Mouse (Mus musculus) embryonic facial prominence, embryonic 11.5 days (tissue): ENCODE measurements around the gene Espn. TPM values are rescaled to one million over a fixed set of nuclear protein-coding genes. Genes with fewer than 3 reads are reported as not detected.

Source experiments
- ATAC-seq: fragments of 200-750 bp; cut with Nextera tagmentation; replicated peaks from 2 replicates; pipeline ENCODE4 v1.8.0; 2017; ENCODE audit warnings: low read depth; ENCODE audit not compliant: insufficient number of reproducible peaks, low FRiP score, low TSS enrichment
- DNase-seq: peaks from one replicate; pipeline ENCODE4 v3.0.0-alpha.2; 2015; ENCODE audit warnings: low spot score
- H3K27ac ChIP-seq: fragments of 300-500 bp; sonication (generic); replicated peaks from 2 replicates; pipeline ENCODE4 v1.5.1; 2014; ENCODE audit warnings: mild to moderate bottlenecking, low read depth, low read length, control low read depth
- H3K27me3 ChIP-seq: fragments of 300-500 bp; sonication (generic); 2 replicates; pipeline ENCODE4 v1.6.1; 2014; ENCODE audit warnings: mild to moderate bottlenecking, low read length, moderate library complexity, mixed read lengths; ENCODE audit not compliant: control insufficient read depth, insufficient read depth
- H3K36me3 ChIP-seq: fragments of 300-500 bp; sonication (generic); replicated peaks from 2 replicates; pipeline ENCODE4 v1.6.1; 2014; ENCODE audit warnings: low read depth, mild to moderate bottlenecking, low read length, moderate library complexity, mixed read lengths; ENCODE audit not compliant: control insufficient read depth, insufficient read depth
- H3K4me1 ChIP-seq: fragments of 300-500 bp; sonication (generic); 2 replicates; pipeline ENCODE4 v1.6.1; 2014; ENCODE audit warnings: low read length, mixed read lengths; ENCODE audit not compliant: control insufficient read depth, insufficient read depth
- H3K4me2 ChIP-seq: fragments of 300-500 bp; sonication (generic); 2 replicates; pipeline ENCODE4 v1.6.1; 2014; ENCODE audit warnings: low read depth, mild to moderate bottlenecking, control low read depth, low read length, moderate library complexity
- H3K4me3 ChIP-seq: fragments of 300-500 bp; sonication (generic); 2 replicates; pipeline ENCODE4 v1.5.1; 2014; ENCODE audit warnings: low read depth, low read length, control low read depth
- H3K9ac ChIP-seq: fragments of 300-500 bp; sonication (generic); replicated peaks from 2 replicates; pipeline ENCODE4 v1.6.1; 2014; ENCODE audit warnings: mild to moderate bottlenecking, control low read depth, low read length
- H3K9me3 ChIP-seq: fragments of 300-500 bp; sonication (generic); replicated peaks from 2 replicates; pipeline ENCODE4 v1.6.1; 2016; ENCODE audit warnings: mild to moderate bottlenecking, low read length, inconsistent platforms, mixed read lengths; ENCODE audit not compliant: control insufficient read depth
- WGBS: fragments of 180-500 bp; shearing (Covaris S2); extraction: QIAGEN DNeasy Blood & Tissue Kit; methylation state at CpG from one replicate; pipeline ENCODE4 v1.1.7; 2014; 5-methylcytosine and 5-hydroxymethylcytosine counted together
- polyA plus RNA-seq: library from polyadenylated mRNA; unstranded; fragments of >200 nt; fragmentation: Nextera tagmentation; extraction: Ambion mirVana; gene quantifications from 2 replicates; pipeline ENCODE4 v1.2.1, GENCODE M21; 2014

The Espn gene
- polyA plus RNA-seq, 1 experiment from 2014 or later, result 6.2 TPM

- DNase-seq (no peak), ATAC-seq (no peak)
- no peak overlapping the region for H3K9ac ChIP-seq
- H3K36me3 ChIP-seq, result no peaks in the 10 kb centered on the region
- H3K4me2 ChIP-seq, result no peak overlapping the region
- no peak overlapping the region for H3K27ac ChIP-seq
- no peaks in the 10 kb centered on the region for H3K4me1 ChIP-seq
- WGBS, result 58% methylated on average over 4 of the region's 4 CpGs
- H3K4me3 ChIP-seq, result no peak overlapping the region
- no peaks in the 10 kb centered on the region for H3K9me3 ChIP-seq
- peaks cover 64% of the 10 kb centered on the region for H3K27me3 ChIP-seq
Observed at GRCm38 (mm10) chr4:152155019-152155418, 2.8 kb upstream of the Espn start.

- ATAC-seq (no peak), DNase-seq (peak; percentile 89)
- WGBS, result 2% methylated on average over 23 of the region's 23 CpGs
- H3K4me2 ChIP-seq, result peak overlapping the region; percentile 33; the same call in 1 of the 2 replicates
- H3K36me3 ChIP-seq, result no peaks in the 10 kb centered on the region
- no peaks in the 10 kb centered on the region for H3K9me3 ChIP-seq
- no peak overlapping the region for H3K4me3 ChIP-seq
- H3K9ac ChIP-seq, result peak overlapping the region; percentile 32; the same call in 1 of the 2 replicates
- peaks cover 53% of the 10 kb centered on the region for H3K27me3 ChIP-seq
- H3K27ac ChIP-seq, result no peak overlapping the region
- no peaks in the 10 kb centered on the region for H3K4me1 ChIP-seq
Observed at GRCm38 (mm10) chr4:152153771-152154177, 1.6 kb upstream of the Espn start.

- Histone ChIP-seq H3K27me3 (peaks cover 38% of the 10 kb centered on the region), H3K36me3 (no peaks in the 10 kb centered on the region), H3K9me3 (no peaks in the 10 kb centered on the region), H3K4me2 (peak overlapping the region; percentile 72), H3K27ac (no peak overlapping the region), H3K4me1 (no peaks in the 10 kb centered on the region), H3K9ac (no peak overlapping the region), H3K4me3 (peak overlapping the region; percentile 38)
- DNase-seq (no peak), ATAC-seq (no peak)
- 16% methylated on average over 7 of the region's 7 CpGs for WGBS
Observed at GRCm38 (mm10) chr4:152151451-152151965, 663 bp downstream of the Espn start.

DNA sequence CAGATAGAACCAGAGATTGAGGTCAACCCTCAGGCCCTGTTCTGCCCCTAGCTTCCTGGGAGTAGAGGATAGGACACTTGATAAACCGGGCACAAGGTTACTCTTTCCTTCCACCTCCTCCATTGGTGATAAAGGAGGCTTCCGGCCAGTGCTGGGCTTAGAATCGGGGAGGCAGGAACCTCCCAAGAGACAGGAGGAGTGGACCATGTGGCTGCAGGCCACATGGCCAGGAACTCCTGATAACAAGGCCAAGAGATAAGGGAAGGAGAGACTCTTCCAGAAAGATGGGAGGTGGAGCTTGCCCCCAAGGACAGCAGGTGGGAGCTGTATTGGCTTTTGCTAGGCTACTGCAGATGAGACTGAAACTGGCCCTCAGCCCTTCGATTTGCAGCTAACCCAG, 1.6 kb downstream of the Espn start:
- no peak overlapping the region for H3K4me3 ChIP-seq
- no peak overlapping the region for H3K9ac ChIP-seq
- no peak for DNase-seq
- no peak overlapping the region for H3K27ac ChIP-seq
- H3K36me3 ChIP-seq, result no peaks in the 10 kb centered on the region
- H3K4me2 ChIP-seq, result no peak overlapping the region
- 75% methylated on average over 4 of the region's 4 CpGs for WGBS
- peaks cover 38% of the 10 kb centered on the region for H3K27me3 ChIP-seq
- no peaks in the 10 kb centered on the region for H3K4me1 ChIP-seq
- ATAC-seq, result no peak
- no peaks in the 10 kb centered on the region for H3K9me3 ChIP-seq

DNA sequence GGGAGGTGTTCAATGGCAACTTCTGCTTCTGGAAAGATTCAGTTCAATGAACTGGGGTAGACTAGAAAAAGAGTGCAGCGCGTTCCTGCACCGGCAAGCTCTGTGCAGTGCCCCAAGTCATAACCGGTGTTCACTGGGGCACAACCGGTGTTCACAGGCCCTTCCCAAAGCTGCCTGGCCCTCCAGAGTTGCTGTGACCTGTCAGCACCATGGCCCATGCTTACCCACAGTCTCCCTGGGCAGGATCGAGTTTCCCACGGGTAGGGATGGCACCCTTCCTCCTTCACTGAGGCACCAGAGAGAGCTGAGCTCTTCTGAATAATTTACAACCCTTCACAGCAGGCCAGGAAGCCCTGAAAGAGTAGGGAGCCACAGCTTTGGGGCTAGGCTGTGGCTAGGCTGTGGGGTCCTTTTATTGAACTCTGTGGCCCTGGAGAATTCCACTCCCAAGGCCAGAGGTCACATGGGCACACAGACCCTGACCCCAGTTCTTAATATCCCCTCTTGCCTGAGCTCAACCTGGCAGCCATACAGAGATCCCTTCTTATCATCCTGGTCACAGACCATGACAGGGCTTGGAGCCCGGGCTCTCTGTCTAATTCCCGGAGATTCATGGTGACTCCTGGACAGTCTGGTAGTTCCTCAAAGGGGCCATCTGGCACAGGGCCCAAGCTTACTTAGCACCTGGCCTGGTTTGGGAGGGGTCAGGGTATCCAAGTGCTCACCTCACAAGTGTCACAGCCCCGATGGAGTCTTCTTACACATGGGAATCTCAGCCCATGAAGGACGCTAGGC, 5.9 kb downstream of the Espn start:
- Histone ChIP-seq H3K9me3 (no peaks in the 10 kb centered on the region), H3K4me1 (no peaks in the 10 kb centered on the region), H3K27me3 (peaks cover 13% of the 10 kb centered on the region), H3K4me2 (no peak overlapping the region), H3K27ac (no peak overlapping the region), H3K4me3 (no peak overlapping the region), H3K9ac (no peak overlapping the region), H3K36me3 (no peaks in the 10 kb centered on the region)
- 71% methylated on average over 11 of the region's 11 CpGs for WGBS
- ATAC-seq, result no peak
- no peak for DNase-seq

DNA sequence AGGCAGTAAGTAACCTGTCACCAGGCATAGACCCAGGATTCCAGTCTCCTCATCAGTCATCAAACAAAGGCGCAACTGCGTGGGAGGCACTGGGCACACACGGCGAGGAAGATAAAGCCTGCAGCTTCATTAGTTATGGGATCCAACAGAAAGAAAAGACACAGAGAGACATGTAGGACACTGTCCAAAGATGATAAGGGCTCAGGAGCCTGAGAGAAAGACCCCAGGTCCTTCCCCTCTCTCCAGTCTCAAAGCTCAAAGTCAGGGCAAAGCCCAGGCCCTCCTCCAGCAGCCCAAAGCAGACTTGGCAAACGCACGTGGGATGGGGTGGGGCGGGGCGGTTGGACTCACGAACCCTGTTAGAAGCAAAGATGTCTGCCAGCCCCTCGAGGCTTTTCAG, 6.7 kb downstream of the Espn start:
- peaks cover 6% of the 10 kb centered on the region for H3K27me3 ChIP-seq
- no peak overlapping the region for H3K4me3 ChIP-seq
- no peak overlapping the region for H3K4me2 ChIP-seq
- H3K9ac ChIP-seq, result no peak overlapping the region
- ATAC-seq (no peak), DNase-seq (no peak)
- H3K4me1 ChIP-seq, result no peaks in the 10 kb centered on the region
- H3K27ac ChIP-seq, result no peak overlapping the region
- no peaks in the 10 kb centered on the region for H3K36me3 ChIP-seq
- H3K9me3 ChIP-seq, result no peaks in the 10 kb centered on the region
- WGBS, result 76% methylated on average over 10 of the region's 10 CpGs

- ATAC-seq, result no peak
Observed at GRCm38 (mm10) chr4:152143632-152144031, 8.5 kb downstream of the Espn start.

DNA sequence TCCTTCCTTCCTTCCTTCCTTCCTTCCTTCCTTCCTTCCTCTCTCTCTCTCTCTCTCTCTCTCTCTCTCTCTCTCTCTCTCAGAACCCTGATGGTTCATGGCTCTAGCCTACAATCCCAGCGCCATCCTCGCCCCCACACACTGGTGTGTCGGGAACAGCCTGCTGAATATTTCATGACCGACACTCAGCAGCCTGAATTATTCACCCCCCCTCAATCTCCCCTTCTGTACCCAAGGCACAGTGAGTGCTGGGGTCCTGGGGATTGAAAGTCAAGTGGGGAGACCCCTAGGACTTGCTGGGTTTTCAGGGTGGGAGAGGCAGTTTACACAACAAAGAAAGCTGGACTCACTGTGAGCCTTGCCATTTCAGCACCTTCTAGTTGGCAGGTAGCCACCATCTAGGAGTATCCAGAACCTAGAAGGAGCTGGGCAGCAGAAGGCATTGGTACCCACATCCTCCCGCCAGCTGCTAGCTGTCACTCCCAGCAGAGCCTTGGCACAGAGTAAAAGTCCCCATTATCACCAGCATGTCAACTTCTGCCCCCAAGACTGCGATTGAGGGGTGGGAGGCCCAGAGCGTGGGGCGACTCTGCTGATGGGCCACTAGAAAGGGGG, 10.5 kb downstream of the Espn start:
- H3K9me3 ChIP-seq, result no peaks in the 10 kb centered on the region
- peaks cover 6% of the 10 kb centered on the region for H3K27me3 ChIP-seq
- H3K4me1 ChIP-seq, result no peaks in the 10 kb centered on the region
- H3K4me2 ChIP-seq, result no peak overlapping the region
- H3K9ac ChIP-seq, result no peak overlapping the region
- no peak for DNase-seq
- H3K36me3 ChIP-seq, result no peaks in the 10 kb centered on the region
- H3K4me3 ChIP-seq, result no peak overlapping the region
- 73% methylated on average over 8 of the region's 8 CpGs for WGBS
- H3K27ac ChIP-seq, result no peak overlapping the region
- ATAC-seq, result no peak

More at GRCm38 (mm10) chr4:152143632-152144031, 8.5 kb downstream of the Espn start:
- H3K9ac ChIP-seq, result no peak overlapping the region
- H3K4me3 ChIP-seq, result no peak overlapping the region
- DNase-seq, result no peak
- no peaks in the 10 kb centered on the region for H3K36me3 ChIP-seq
- no peaks in the 10 kb centered on the region for H3K4me1 ChIP-seq
- WGBS, result 38% methylated on average over 1 of the region's 1 CpGs
- H3K27me3 ChIP-seq, result peaks cover 4% of the 10 kb centered on the region
- H3K9me3 ChIP-seq, result no peaks in the 10 kb centered on the region
- no peak overlapping the region for H3K4me2 ChIP-seq
- H3K27ac ChIP-seq, result no peak overlapping the region
